Mouse (Mus musculus) E14TG2a.4 (cell line): ENCODE results near the gene Prm1.
"Not testable (repeated sequence)": the region's sequence is repeated elsewhere in the genome, so short reads cannot be mapped to it uniquely, and the experiment has no call there.

Experiments used
- H3K27me3 ChIP-seq: 2 replicates; pipeline ENCODE4 v1.6.1; 2014; ENCODE audit warnings: low read length, control low read depth; ENCODE audit not compliant: insufficient read depth
- H3K36me3 ChIP-seq: 2 replicates; pipeline ENCODE4 v1.6.1; 2014; ENCODE audit warnings: low read length, control low read depth; ENCODE audit not compliant: insufficient read depth
- H3K4me1 ChIP-seq: replicated peaks from 2 replicates; pipeline ENCODE4 v1.6.1; 2014; ENCODE audit warnings: low read depth, low read length, control low read depth
- H3K4me3 ChIP-seq: replicated peaks from 2 replicates; pipeline ENCODE4 v1.5.1; 2014; ENCODE audit warnings: mild to moderate bottlenecking, low read length
- H3K9me3 ChIP-seq: 2 replicates; pipeline ENCODE4 v1.6.1; 2014; ENCODE audit warnings: low read length, control low read depth
- CTCF ChIP-seq: conservative IDR thresholded peaks from 2 replicates; pipeline ENCODE4 v1.5.1; 2014; ENCODE audit warnings: low read length
- NANOG ChIP-seq: IDR thresholded peaks from 2 replicates; pipeline ENCODE4 v1.6.1; 2014; ENCODE audit warnings: borderline replicate concordance, low read length, mixed read lengths
- POU5F1 ChIP-seq: IDR thresholded peaks from 2 replicates; pipeline ENCODE4 v1.6.1; 2014; ENCODE audit warnings: low read length, borderline replicate concordance

The Prm1 gene

DNA sequence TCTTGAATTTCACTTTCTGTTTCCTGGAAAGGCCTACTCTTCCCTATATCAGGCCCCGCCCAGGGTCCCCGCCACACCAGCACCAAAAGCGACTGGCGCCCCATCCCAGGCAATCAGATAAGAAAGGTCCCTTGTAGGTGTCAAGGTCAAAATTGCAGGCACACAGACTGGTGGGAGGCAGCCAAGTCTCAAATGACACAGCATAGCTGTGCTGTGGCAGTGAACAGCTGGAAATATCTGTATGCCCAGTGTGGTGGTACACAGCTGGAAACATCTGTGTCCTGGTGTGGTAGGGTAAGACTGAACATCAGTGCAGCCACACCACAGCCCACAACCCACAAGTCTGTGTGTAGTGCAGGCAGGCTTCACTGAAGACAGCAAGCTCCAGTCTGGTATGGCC lies 9.2 kb upstream of the Prm1 start:
- H3K9me3 ChIP-seq: no peaks in the 10 kb centered on the region
- no peaks in the 10 kb centered on the region for H3K36me3 ChIP-seq
- TF ChIP-seq NANOG (no peak), POU5F1 (no peak), CTCF (no peak)
- H3K27me3 ChIP-seq: peaks cover 31% of the 10 kb centered on the region
- H3K4me3 ChIP-seq: no peak overlapping the region
- H3K4me1 ChIP-seq: peaks cover 22% of the 10 kb centered on the region

DNA sequence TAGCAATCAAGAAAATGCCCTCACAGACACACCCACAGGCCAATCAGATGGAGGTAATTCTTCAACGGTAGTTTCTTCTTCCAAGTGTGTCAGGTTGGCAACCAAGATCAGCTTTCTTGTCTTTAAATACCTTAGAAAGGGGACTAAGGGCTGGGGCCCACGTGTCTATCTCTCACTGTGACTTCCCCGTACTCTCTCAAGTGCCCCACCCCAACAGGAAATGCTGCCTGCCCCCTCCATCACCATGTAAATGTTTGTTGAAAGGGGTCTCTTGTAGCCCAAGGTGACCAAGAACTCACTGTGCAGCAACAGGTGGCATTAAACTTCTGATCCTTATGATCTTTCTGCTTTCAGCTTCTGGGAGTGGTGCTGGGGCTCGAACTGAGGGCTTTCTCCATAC lies 8.1 kb upstream of the Prm1 start:
- TF ChIP-seq CTCF (no peak), POU5F1 (no peak), NANOG (no peak)
- Histone ChIP-seq H3K4me3 (no peak overlapping the region), H3K36me3 (no peaks in the 10 kb centered on the region), H3K9me3 (no peaks in the 10 kb centered on the region), H3K27me3 (peaks cover 38% of the 10 kb centered on the region), H3K4me1 (peaks cover 22% of the 10 kb centered on the region)

DNA sequence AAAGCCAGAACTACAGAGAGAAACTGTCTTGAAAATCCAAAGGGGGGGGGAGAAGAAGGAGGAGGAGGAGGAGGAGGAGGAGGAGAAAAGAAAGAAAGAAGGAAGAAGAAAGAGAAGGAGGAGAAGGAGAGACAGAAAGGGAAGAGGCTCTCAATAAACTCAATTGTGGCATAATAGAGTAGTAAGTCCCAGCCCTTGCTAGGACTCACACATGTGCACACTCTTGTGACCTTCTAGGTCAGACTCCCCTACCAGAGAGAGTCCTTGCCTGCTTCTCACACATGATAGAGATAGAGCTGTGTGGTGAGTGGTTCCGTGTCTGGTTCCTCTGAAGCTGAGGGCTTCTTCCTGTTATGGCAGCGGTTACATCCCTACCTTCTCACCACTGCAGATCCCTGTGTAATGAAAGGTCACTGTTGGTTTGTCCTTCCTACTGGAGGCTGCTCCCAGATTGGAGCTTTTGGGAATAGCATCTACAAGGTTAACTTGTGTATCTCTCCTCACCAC lies 7.3 kb upstream of the Prm1 start, which contains the start of gene Gm11172:
Gene Gm11172 (plus strand): TSS at position 51 of the 507 bp plus-strand sequence.
- Histone ChIP-seq H3K9me3 (no peaks in the 10 kb centered on the region), H3K4me3 (no peak within 1 kb of the TSS), H3K36me3 (no peaks in the 10 kb centered on the region), H3K27me3 (peaks cover 43% of the 10 kb centered on the region), H3K4me1 (peaks cover 15% of the 10 kb centered on the region)
- TF ChIP-seq POU5F1 (no peak), CTCF (no peak), NANOG (no peak)

DNA sequence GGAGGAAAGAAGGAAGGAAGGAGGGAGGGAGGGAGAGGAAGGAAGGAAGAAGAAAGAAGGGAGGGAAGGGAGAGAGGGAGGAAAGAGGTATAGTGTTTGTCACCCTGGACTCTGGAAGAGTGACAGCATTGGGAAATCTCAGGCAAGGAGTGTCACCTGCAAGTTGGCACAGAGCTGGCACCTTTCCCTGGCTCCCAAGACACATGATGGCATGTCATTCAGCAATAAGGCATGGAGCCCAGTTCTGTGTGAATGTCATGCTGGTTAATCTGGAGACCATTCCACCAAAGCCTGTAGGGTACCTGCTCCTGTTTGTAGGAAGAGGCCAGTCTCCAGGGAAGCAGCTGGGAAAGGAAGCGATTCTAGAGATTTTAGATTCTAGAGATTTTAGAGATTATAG lies 4.7 kb upstream of the Prm1 start:
- TF ChIP-seq POU5F1 (no peak), CTCF (no peak)
- H3K4me1 ChIP-seq: peaks cover 13% of the 10 kb centered on the region
- H3K4me3 ChIP-seq: no peak overlapping the region
- H3K36me3 ChIP-seq: no peaks in the 10 kb centered on the region
- no peaks in the 10 kb centered on the region for H3K9me3 ChIP-seq
- peaks cover 47% of the 10 kb centered on the region for H3K27me3 ChIP-seq

DNA sequence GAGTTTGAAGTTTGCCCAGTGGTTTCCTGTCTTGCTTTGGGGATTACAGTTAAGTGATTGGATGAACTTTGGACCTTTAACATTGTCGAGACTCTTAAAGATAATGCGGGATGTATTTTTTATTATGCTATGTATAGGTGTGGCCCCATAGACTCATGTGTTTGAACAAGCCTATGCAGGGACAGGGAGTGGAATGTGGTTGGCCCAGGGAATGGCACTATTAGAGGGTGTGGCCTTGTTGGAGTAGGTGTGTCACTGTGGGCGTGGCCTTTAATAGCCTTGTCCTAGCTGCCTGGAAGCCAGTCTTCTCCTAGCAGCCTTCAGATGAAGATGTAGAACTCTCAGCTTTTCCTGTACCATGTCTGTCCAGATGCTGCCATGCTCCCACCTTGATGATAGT lies 3.2 kb downstream of the Prm1 start:
- not testable (repeated sequence) for H3K4me3 ChIP-seq, H3K36me3 ChIP-seq, H3K4me1 ChIP-seq, H3K9me3 ChIP-seq
- H3K27me3 ChIP-seq: peaks cover 16% of the 10 kb centered on the region

DNA sequence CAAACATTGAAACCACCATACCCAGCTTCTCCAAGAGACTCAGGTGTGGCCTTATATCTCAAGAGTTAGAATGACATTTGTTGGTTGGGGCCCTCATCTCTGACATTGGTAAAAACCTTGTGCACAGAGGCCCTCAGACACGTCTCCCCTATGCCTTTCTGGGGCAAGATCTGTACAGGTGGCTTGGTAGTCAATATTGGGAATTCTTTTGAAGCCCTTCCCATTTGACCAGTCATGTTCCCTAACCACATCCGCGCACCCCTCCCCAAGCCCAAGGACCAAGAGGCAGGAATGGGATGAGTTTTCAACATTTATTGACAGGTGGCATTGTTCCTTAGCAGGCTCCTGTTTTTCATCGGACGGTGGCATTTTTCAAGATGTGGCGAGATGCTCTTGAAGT lies 9.6 kb downstream of the Prm1 start, which contains the start of gene Prm2:
Gene Prm2 (minus strand): TSS at position 101 of the 400 bp plus-strand sequence.
- TF ChIP-seq CTCF (no peak), NANOG (no peak), POU5F1 (no peak)
- Histone ChIP-seq H3K9me3 (no peaks in the 10 kb centered on the region), H3K4me1 (peaks cover 4% of the 10 kb centered on the region; the same call in 1 of the 2 replicates), H3K4me3 (no peak within 1 kb of the TSS), H3K36me3 (no peaks in the 10 kb centered on the region), H3K27me3 (peaks cover 51% of the 10 kb centered on the region)

DNA sequence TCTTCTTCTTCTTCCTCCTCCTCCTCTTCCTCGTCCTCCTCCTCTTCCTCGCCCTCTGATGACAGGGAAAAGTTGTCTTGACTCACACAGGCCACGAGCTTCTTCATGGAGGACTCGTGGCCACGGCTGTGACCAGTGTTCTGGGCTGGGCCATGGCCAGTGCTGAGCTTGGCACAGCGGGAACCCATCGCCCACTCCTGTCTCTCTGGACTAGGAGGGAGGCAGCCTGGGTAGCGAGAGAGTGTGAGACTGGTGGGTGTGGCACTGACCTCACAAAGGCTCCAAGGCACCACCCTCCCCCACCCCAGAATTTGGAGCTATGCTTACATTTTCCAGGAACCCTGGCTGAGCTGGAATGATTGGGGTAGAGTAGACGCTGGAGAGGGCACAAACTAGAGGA lies 14.9 kb downstream of the Prm1 start, which contains the start of gene Prm3:
Gene Prm3 (minus strand): TSS at position 213 of the 400 bp plus-strand sequence.
- peaks cover 34% of the 10 kb centered on the region for H3K4me1 ChIP-seq
- H3K27me3 ChIP-seq: peaks cover 56% of the 10 kb centered on the region
- no peak within 1 kb of the TSS for H3K4me3 ChIP-seq
- H3K36me3 ChIP-seq: no peaks in the 10 kb centered on the region
- no peaks in the 10 kb centered on the region for H3K9me3 ChIP-seq
- TF ChIP-seq POU5F1 (no peak), NANOG (no peak), CTCF (no peak)

DNA sequence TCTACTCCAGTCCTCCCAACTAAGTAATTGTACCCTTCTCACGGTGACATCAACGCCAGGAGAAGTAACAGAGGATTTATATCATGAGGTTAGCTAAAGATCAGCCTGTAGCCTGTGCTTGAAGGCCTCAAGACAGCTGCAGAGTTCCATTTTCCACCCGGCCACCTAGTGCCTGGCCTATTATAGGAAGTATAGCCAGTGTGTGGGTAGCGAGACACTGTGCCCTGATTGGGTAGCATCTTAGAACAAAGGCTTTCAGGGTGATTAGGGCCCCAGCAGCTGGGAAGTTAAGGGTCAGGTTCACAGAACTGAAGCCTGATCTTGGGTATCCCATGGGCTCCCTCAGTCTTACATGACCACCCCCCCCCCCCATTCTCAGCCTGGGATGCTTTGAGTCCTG lies 16.8 kb downstream of the Prm1 start:
- Histone ChIP-seq H3K27me3 (peaks cover 51% of the 10 kb centered on the region), H3K36me3 (no peaks in the 10 kb centered on the region), H3K4me1 (peaks cover 38% of the 10 kb centered on the region), H3K4me3 (peak overlapping the region; percentile 65; the same call in 1 of the 2 replicates), H3K9me3 (no peaks in the 10 kb centered on the region)
- TF ChIP-seq CTCF: no peak
- TF ChIP-seq POU5F1: no peak
- TF ChIP-seq NANOG: no peak

DNA sequence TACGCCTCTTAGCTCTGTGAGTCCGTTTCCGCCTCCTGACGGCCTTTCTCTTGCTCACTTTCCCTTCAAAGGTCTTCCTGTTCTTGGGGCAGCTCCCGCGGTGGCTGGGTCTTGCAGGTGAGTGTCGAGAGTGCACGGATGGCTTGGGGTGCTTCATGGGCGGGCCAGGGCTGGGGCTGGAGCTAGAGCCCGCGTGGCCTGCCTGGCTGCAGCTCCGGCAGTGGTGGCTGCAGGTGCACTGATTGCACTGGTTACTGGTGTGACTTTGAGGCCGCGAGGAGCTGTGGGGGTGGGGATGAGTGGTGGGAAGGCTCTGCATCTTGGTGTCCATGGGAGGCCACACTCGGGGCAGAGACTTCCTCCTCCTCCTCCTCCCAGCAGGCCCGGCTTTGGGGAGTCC lies 17.4 kb downstream of the Prm1 start, which contains the start of gene Tnp2:
Gene Tnp2 (minus strand): TSS at position 390 of the 400 bp plus-strand sequence.
- Histone ChIP-seq H3K4me1 (peaks cover 43% of the 10 kb centered on the region), H3K4me3 (peak within 1 kb of the TSS; percentile 65), H3K27me3 (peaks cover 54% of the 10 kb centered on the region), H3K9me3 (no peaks in the 10 kb centered on the region), H3K36me3 (no peaks in the 10 kb centered on the region)
- no peak for TF ChIP-seq POU5F1
- no peak for TF ChIP-seq NANOG
- TF ChIP-seq CTCF: no peak
